ENCODE assay signal across 18 mouse cellular contexts in the genomic region with DNA sequence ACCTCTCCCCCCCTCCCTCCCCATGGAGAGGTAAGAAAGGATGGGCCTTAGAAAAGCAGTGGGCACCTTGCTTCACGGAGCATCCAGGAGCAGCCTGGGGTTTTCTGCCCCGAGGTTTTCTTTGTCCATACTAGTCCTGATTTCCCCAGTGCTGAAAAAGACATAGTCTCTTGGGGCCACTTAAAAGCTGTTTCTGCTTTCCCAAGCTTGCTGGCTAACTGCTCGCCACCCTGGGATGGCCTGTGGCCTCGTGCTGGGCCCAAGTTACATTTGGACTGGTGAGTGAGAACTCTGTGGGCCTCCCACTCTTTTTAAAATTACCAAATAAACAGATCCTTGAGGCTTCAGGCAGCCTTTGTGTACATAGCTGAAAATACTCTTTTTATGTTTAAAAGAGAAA. TPM values are rescaled to one million over a fixed set of nuclear protein-coding genes. Genes with fewer than 3 reads are reported as not detected.
DNase-seq lines count a peak whose midpoint lies in the region; TF ChIP-seq lines count a peak whose summit lies in the region.
"Had no signal": no experiment of that assay in that cellular context is flagged by ENCODE, and none has a peak within 500 bp of the region (broad histone marks: within the 10 kb centered on the region; RNA-seq: fewer than 3 reads in every experiment).

No protein-coding gene starts in this region.

- H3K4me3 ChIP-seq in testis, adult 2 months (ENCODE audit: control insufficient read depth, low read depth, low read length) = peak overlapping the region; percentile 58
- H3K4me3 ChIP-seq: kidney, embryonic 15.5 days; midbrain, embryonic 12.5 days; stomach, embryonic 15.5 days had no signal

- DNase-seq in adrenal gland, postnatal 10 days = peak; percentile 44
- DNase-seq in adrenal gland, postnatal 25 days = no peak
- DNase-seq in heart, adult 8-10 months (ENCODE audit: low spot score) = peak; percentile 34
- no peak for DNase-seq in heart, postnatal 25 days (ENCODE audit: low spot score)
- no peak for DNase-seq in testis, postnatal 14 days (ENCODE audit: low spot score)
- no peak for DNase-seq in spleen, adult 12 weeks (ENCODE audit: low spot score)
- DNase-seq in lung, postnatal 4 days = no peak
- DNase-seq: cerebellum, postnatal 14 days; forebrain, postnatal 0 days; right cerebral cortex, postnatal 4 days had no signal

- no peaks in the 10 kb centered on the region for H3K36me3 ChIP-seq in testis, adult 2 months (ENCODE audit: control insufficient read depth, insufficient read depth, low read length)
- H3K36me3 ChIP-seq: kidney, embryonic 15.5 days; midbrain, embryonic 12.5 days; stomach, embryonic 15.5 days had no signal

- no peak for TF ChIP-seq CTCF in testis, adult 2 months (IDR thresholded peaks at IDR 0.05; ENCODE audit: control insufficient read depth, insufficient read depth, insufficient replicate concordance, low read depth, low read length)

- intact Hi-C loops in heart, postnatal 25 days (cut with DNase I) = loop anchor here (5.0 kb wide), 1 partner anchor 230 kb away; no protein-coding TSS in a partner anchor

- no peak for TF ChIP-seq POLR2A in testis, adult 2 months (IDR thresholded peaks at IDR 0.05; ENCODE audit: control insufficient read depth, low read depth, low read length)

- H3K4me1 ChIP-seq in testis, adult 2 months (ENCODE audit: control insufficient read depth, insufficient read depth, low read length) = peaks cover 12% of the 10 kb centered on the region

- H3K27ac ChIP-seq in testis, adult 2 months (ENCODE audit: control insufficient read depth, insufficient read depth, low read depth, low read length) = no peak overlapping the region
- H3K27ac ChIP-seq: liver, embryonic 14.5 days; midbrain, embryonic 12.5 days; stomach, embryonic 15.5 days had no signal

- no peaks in the 10 kb centered on the region for H3K27me3 ChIP-seq in testis, adult 2 months (ENCODE audit: control insufficient read depth, insufficient read depth, low read length)
- H3K27me3 ChIP-seq: kidney, embryonic 15.5 days; midbrain, embryonic 12.5 days; stomach, embryonic 15.5 days had no signal

RNA-seq across cellular contexts. Expression of a gene that starts 2.1 kb away (rescaled TPM):
- not detected for total RNA-seq in adrenal gland, postnatal 10 days (2021)
- not detected in 2 replicates for total RNA-seq in adrenal gland, postnatal 25 days (2021)
- not detected for total RNA-seq in heart, adult 8-10 months (2022)
- total RNA-seq in heart, postnatal 25 days (2021) = not detected
- polyA plus RNA-seq in testis, adult 2 months (2012; rRNA removed) = 12.8 and 18.1 TPM in 2 replicates
- total RNA-seq: adrenal gland, postnatal 36 days; forebrain, postnatal 0 days; layer of hippocampus, adult 8-10 months had no signal
- polyA plus RNA-seq: heart, embryonic 16.5 days; kidney, embryonic 15.5 days; liver, embryonic 14.5 days; midbrain, embryonic 12.5 days; stomach, embryonic 15.5 days had no signal

RNA-seq across cellular contexts. Expression of a gene that starts 8.3 kb away (rescaled TPM):
- 10 to 100 TPM; 20.4 to 20.5 TPM for total RNA-seq in adrenal gland, postnatal 10 days (2021)
- 16.9 and 22.0 TPM in 2 replicates for total RNA-seq in adrenal gland, postnatal 25 days (2021)
- total RNA-seq in heart, adult 8-10 months (2022) = 10 to 100 TPM in 3 of 4 experiments, 1 to 10 TPM in 1; 10.0 to 11.2 (median 10.5) TPM
- total RNA-seq in heart, postnatal 25 days (2021) = 10 to 100 TPM; 16.5 to 16.9 TPM
- 30.6 and 41.5 TPM in 2 replicates for polyA plus RNA-seq in testis, adult 2 months (2012; rRNA removed)

Comparison
In these comparisons a context has a peak if more than half of its experiments do, and no peak if none do; other contexts are left out.
1. DNase-seq: peak in adrenal gland, postnatal 10 days (single experiment) and heart, adult 8-10 months (single experiment); none in adrenal gland, postnatal 25 days (single experiment), heart, postnatal 25 days (single experiment), testis, postnatal 14 days (single experiment), spleen, adult 12 weeks (single experiment) and lung, postnatal 4 days (0 of 2).